Mouse (Mus musculus) adrenal gland, postnatal 0 days (tissue): ENCODE results near the gene Ap1g1. TPM values are rescaled to one million over a fixed set of nuclear protein-coding genes. Genes with fewer than 3 reads are reported as not detected.

Experiments
- polyA plus RNA-seq: library from polyadenylated mRNA; unstranded; fragments of >200 nt; fragmentation: Nextera tagmentation; extraction: Ambion mirVana; gene quantifications from 2 replicates; pipeline ENCODE4 v1.2.1, GENCODE M21; 2015

Gene Ap1g1
- 18.9 and 25.3 TPM in 2 replicates for polyA plus RNA-seq

GRCm38 (mm10) chr8:109778280-109778977, at the start of gene Ap1g1:
Gene Ap1g1, plus strand, starts transcription at chr8:109778554.

GRCm38 (mm10) chr8:109737237-109738048, 40.9 kb upstream of the Ap1g1 start, which contains the start of gene Atxn1l:
Gene Atxn1l, minus strand, starts transcription at chr8:109737739.

GRCm38 (mm10) chr8:109868003-109868679, 89.8 kb downstream of the Ap1g1 start, which contains the start of gene Phlpp2:
Gene Phlpp2, plus strand, starts transcription at chr8:109868542.

Other genes with a start within 250 kb of the Ap1g1 start
- gene Dhx38, start 212.7 kb upstream of the Ap1g1 start, polyA plus RNA-seq = 7.2 and 9.9 TPM in 2 replicates
- 28.6 and 31.2 TPM in 2 replicates for gene Txnl4b, start 212.7 kb upstream of the Ap1g1 start, polyA plus RNA-seq
- gene Hp, start 199.4 kb upstream of the Ap1g1 start, polyA plus RNA-seq = 90.6 and 126 TPM in 2 replicates
- 24.7 and 30.4 TPM in 2 replicates for gene Dhodh, start 169.9 kb upstream of the Ap1g1 start, polyA plus RNA-seq
- 0.07 and 0.13 TPM in 2 replicates for gene Pkd1l3, start 164.0 kb upstream of the Ap1g1 start, polyA plus RNA-seq
- 73.8 and 96.9 TPM in 2 replicates for gene Ist1, start 85.3 kb upstream of the Ap1g1 start, polyA plus RNA-seq
- 13.9 and 16.6 TPM in 2 replicates for gene Zfp821, start 73.0 kb upstream of the Ap1g1 start, polyA plus RNA-seq
- gene Atxn1l, start 40.8 kb upstream of the Ap1g1 start, polyA plus RNA-seq = 2.3 and 3.5 TPM in 2 replicates
- gene Phlpp2, start 90.0 kb downstream of the Ap1g1 start, polyA plus RNA-seq = 1.3 and 2.0 TPM in 2 replicates
- gene Marveld3, start 183.6 kb downstream of the Ap1g1 start, polyA plus RNA-seq = 0.76 and 0.77 TPM in 2 replicates
- gene Tat, start 211.9 kb downstream of the Ap1g1 start, polyA plus RNA-seq = 2.7 and 3.5 TPM in 2 replicates